Mouse (Mus musculus): Measurements from ENCODE around the gene Rint1.

GRCm38 (mm10) chr5:23861721-23862120 is 74.2 kb downstream of the Rint1 start:
- TF ChIP-seq GATA1 (IDR thresholded peaks at IDR 0.05; ENCODE audit: low read length), result no peak
- TF ChIP-seq TAL1 (IDR thresholded peaks at IDR 0.05; ENCODE audit: low read length), result no peak

All from erythroblast, embryonic 14.5 days (primary cell).